Mouse (Mus musculus) heart, embryonic 15.5 days (tissue): ENCODE data around the gene Zzz3. TPM values are rescaled to one million over a fixed set of nuclear protein-coding genes. Genes with fewer than 3 reads are reported as not detected.
A peak's percentile ranks its signal among the peaks of the same experiment; 100 is the strongest.

Source experiments
- ATAC-seq: fragments of 200-750 bp; cut with Nextera tagmentation; replicated peaks from 2 replicates; pipeline ENCODE4 v1.8.0; 2017; ENCODE audit warnings: low read depth, moderate TSS enrichment; ENCODE audit not compliant: insufficient number of reproducible peaks, insufficient read depth, low FRiP score
- H3K27ac ChIP-seq: fragments of 300-500 bp; sonication (generic); 2 replicates; pipeline ENCODE4 v1.5.1; 2015; ENCODE audit warnings: mild to moderate bottlenecking, inconsistent platforms
- H3K27me3 ChIP-seq: fragments of 300-500 bp; sonication (generic); 2 replicates; pipeline ENCODE4 v1.6.1; 2015; ENCODE audit warnings: inconsistent platforms
- H3K36me3 ChIP-seq: fragments of 300-500 bp; sonication (generic); 2 replicates; pipeline ENCODE4 v1.6.1; 2015; ENCODE audit warnings: mild to moderate bottlenecking, inconsistent platforms
- H3K4me1 ChIP-seq: fragments of 300-500 bp; sonication (generic); replicated peaks from 2 replicates; pipeline ENCODE4 v1.6.1; 2015; ENCODE audit warnings: inconsistent platforms
- H3K4me2 ChIP-seq: fragments of 300-500 bp; sonication (generic); 2 replicates; pipeline ENCODE4 v1.6.1; 2015; ENCODE audit warnings: inconsistent platforms, mild to moderate bottlenecking, moderate library complexity
- H3K4me3 ChIP-seq: fragments of 300-500 bp; sonication (generic); 2 replicates; pipeline ENCODE4 v1.5.1; 2015; ENCODE audit warnings: mild to moderate bottlenecking, inconsistent platforms
- H3K9ac ChIP-seq: fragments of 300-500 bp; sonication (generic); 2 replicates; pipeline ENCODE4 v1.6.1; 2015; ENCODE audit warnings: mild to moderate bottlenecking, inconsistent platforms
- H3K9me3 ChIP-seq: fragments of 300-500 bp; sonication (generic); replicated peaks from 2 replicates; pipeline ENCODE4 v1.6.1; 2016; ENCODE audit warnings: inconsistent platforms
- WGBS: fragments of 180-500 bp; shearing (Covaris S2); methylation state at CpG from one replicate; pipeline ENCODE4 v1.1.7; 2015; ENCODE audit warnings: mixed read lengths; 5-methylcytosine and 5-hydroxymethylcytosine counted together
- polyA plus RNA-seq: library from polyadenylated mRNA; unstranded; fragments of >200 nt; fragmentation: Nextera tagmentation; extraction: Ambion mirVana; gene quantifications from 2 replicates; pipeline ENCODE4 v1.2.1, GENCODE M21; 2015

The Zzz3 gene
- polyA plus RNA-seq, 1 experiment from 2014 or later = 22.7 TPM

DNA sequence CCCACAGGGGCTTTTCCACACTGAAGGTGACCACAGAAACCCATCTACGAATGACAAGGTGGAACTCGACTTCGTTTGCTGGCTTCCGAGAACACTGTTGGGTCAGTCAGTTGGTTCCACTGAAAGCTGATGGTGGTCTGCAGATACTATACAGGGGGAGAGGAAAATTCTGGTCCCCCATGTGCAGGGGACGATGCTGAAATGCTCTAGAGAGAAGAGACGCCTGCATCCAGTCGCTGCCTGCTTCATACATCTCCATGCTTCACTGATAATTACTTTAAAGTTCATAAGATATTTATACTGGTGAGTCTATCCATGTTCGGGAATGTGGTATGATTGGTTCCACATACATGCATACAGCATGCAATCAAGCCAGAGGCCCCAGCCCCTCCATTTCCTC, 86.9 kb downstream of the Zzz3 start:
- 79% methylated on average over 8 of the region's 8 CpGs for WGBS
- Histone ChIP-seq H3K27me3 (no peaks in the 10 kb centered on the region), H3K9ac (no peak overlapping the region), H3K9me3 (no peaks in the 10 kb centered on the region), H3K36me3 (no peaks in the 10 kb centered on the region), H3K4me1 (peaks cover 21% of the 10 kb centered on the region), H3K27ac (no peak overlapping the region), H3K4me3 (no peak overlapping the region), H3K4me2 (no peak overlapping the region)
- no peak for ATAC-seq

DNA sequence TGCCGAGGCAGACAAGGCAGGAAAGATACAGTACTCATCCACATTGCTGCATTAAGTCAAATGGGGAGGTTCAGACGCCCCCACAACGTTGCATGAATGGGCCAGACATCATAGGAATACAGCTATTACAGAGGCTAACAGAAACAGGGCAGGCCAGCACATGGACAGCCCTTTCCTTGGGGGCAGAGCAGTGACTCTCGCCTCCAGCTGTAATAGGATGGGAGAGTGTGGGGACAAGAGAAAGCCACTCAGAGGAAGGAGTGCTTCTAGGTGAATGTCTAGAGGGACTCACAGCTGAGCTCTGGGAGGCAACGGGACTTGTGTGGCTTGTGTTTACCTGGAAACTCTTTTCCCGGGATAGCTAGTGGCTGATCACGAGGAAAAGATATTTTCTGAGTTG, 88.5 kb downstream of the Zzz3 start:
- peaks cover 21% of the 10 kb centered on the region for H3K4me1 ChIP-seq
- no peak overlapping the region for H3K4me2 ChIP-seq
- no peak overlapping the region for H3K4me3 ChIP-seq
- no peaks in the 10 kb centered on the region for H3K27me3 ChIP-seq
- H3K27ac ChIP-seq = no peak overlapping the region
- no peaks in the 10 kb centered on the region for H3K9me3 ChIP-seq
- no peak for ATAC-seq
- WGBS = 29% methylated on average over 7 of the region's 7 CpGs
- no peaks in the 10 kb centered on the region for H3K36me3 ChIP-seq
- no peak overlapping the region for H3K9ac ChIP-seq

DNA sequence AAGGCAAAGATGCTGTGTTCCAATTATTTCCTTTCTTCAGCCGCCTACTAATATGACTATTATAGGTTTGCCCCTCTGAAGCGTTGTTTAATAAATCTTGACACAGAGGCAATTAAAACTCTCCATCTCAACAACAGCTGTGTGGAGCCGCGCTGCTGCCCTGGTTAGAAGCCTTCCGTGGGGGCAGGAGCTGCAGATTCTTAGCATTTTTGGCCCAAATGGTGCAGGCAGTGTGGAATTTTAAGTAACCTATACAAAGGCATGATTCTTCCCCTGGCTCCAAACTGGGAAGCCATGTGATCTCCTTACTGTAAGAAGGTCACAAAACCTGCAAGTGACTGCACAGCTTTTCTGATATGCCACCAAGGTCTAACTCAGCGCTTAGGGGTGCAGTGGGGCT, 88.9 kb downstream of the Zzz3 start:
- no peak overlapping the region for H3K27ac ChIP-seq
- ATAC-seq = no peak
- no peaks in the 10 kb centered on the region for H3K9me3 ChIP-seq
- H3K4me3 ChIP-seq = no peak overlapping the region
- peaks cover 21% of the 10 kb centered on the region for H3K4me1 ChIP-seq
- H3K9ac ChIP-seq = no peak overlapping the region
- no peaks in the 10 kb centered on the region for H3K27me3 ChIP-seq
- no peaks in the 10 kb centered on the region for H3K36me3 ChIP-seq
- 49% methylated on average over 6 of the region's 6 CpGs for WGBS
- no peak overlapping the region for H3K4me2 ChIP-seq

DNA sequence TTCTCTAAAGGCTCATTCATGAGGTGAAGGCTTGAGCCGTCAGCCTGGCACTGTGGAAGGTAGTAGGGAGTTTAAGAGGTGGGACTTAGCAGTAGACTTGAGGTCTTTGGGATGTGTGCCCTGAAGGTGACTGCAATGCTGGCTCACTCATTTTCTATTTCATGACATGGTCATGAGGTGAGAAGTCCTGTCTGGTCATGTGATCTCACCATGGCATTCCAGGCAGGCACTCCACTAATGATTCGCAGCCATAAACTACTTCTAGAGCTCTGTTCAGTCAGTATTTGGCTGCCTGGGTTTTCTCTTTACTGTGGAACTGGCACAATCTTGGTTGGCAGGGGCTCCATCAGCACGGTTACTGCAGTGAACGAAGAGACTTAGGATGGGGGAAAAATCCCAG, 93.7 kb downstream of the Zzz3 start:
- peaks cover 27% of the 10 kb centered on the region for H3K4me1 ChIP-seq
- no peak; the same call in 1 of the 2 replicates for ATAC-seq
- peaks cover 6% of the 10 kb centered on the region; the same call in 1 of the 2 replicates for H3K27me3 ChIP-seq
- 70% methylated on average over 4 of the region's 4 CpGs for WGBS
- no peak overlapping the region for H3K4me3 ChIP-seq
- H3K9ac ChIP-seq = no peak overlapping the region
- no peaks in the 10 kb centered on the region for H3K36me3 ChIP-seq
- no peaks in the 10 kb centered on the region for H3K9me3 ChIP-seq
- no peak overlapping the region for H3K4me2 ChIP-seq
- H3K27ac ChIP-seq = no peak overlapping the region

DNA sequence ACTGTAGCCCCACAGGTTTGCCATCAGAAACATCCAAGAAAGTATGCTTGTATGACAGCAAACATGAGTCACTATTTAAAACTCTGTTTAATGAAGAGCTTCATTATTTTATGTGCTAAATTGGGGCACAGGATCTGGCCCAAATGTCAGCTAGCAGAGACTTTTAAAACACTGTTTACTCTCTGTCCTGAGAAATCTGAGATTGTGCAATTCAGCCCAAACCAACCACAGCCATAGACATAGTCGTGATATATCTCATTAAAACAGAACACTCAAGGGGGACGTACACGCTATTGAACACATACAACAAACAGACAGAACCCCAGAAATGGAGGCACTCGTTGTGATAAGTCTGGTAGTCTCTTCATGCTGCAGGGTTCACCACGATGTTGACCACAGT, 95.2 kb downstream of the Zzz3 start:
- Histone ChIP-seq H3K4me3 (no peak overlapping the region), H3K4me1 (peaks cover 30% of the 10 kb centered on the region)
- WGBS = 82% methylated on average over 5 of the region's 5 CpGs

DNA sequence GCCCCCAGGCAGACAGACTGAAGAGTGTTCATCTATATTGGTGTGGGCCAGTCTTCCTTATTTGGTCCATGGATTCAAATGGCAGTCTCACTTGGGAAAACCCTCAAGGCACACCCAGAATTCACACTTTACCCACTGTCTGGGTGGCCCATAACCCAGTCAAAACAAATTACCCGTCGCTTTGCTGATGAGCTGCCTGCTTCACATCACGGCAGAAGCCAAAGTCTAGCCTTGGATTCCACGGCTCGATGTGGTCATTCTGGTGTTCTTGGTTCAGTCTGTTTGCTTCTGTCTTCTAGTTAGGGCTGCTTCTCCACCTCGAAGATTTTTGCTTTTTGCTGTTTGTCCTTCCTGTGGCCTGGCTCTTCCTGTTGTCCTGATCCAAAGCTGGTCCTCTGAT, 97.0 kb downstream of the Zzz3 start:
- H3K4me1 ChIP-seq = peaks cover 35% of the 10 kb centered on the region
- 81% methylated on average over 6 of the region's 6 CpGs for WGBS
- ATAC-seq = no peak

More for the DNA sequence above, 95.2 kb downstream of the Zzz3 start:
- no peak for ATAC-seq
- Histone ChIP-seq H3K27ac (no peak overlapping the region), H3K9ac (no peak overlapping the region), H3K9me3 (no peaks in the 10 kb centered on the region), H3K36me3 (no peaks in the 10 kb centered on the region), H3K27me3 (peaks cover 6% of the 10 kb centered on the region; the same call in 1 of the 2 replicates), H3K4me2 (no peak overlapping the region)

DNA sequence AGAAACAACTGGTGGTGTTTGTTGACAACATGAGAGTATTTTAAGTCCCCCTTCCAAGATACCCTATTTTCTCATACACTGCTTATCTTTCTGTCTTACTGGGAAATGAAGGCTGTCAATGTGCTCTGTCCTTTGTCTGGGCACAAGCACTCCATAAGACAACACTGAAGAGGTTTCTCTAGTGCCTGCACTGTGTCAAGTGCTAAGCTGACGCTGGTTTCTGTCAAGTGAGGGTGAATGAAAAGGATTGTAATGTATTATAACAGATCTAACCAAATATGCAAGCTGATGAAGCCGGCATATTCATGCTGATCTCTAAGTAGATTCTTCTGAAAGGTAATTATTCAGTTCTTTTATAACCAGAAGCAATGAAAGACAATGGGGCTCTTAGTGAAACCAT, 98.5 kb downstream of the Zzz3 start:
- H3K27me3 ChIP-seq = peaks cover 6% of the 10 kb centered on the region; the same call in 1 of the 2 replicates
- H3K9ac ChIP-seq = no peak overlapping the region
- no peaks in the 10 kb centered on the region for H3K36me3 ChIP-seq
- no peaks in the 10 kb centered on the region for H3K9me3 ChIP-seq
- no peak overlapping the region for H3K4me3 ChIP-seq
- no peak for ATAC-seq
- 20% methylated on average over 2 of the region's 2 CpGs for WGBS
- H3K4me2 ChIP-seq = 0 out of 2 replicates have a peak overlapping the region, but pooled peaks have one; percentile 7
- H3K4me1 ChIP-seq = peaks cover 29% of the 10 kb centered on the region
- no peak overlapping the region for H3K27ac ChIP-seq

More for the DNA sequence above, 97.0 kb downstream of the Zzz3 start:
- H3K36me3 ChIP-seq = no peaks in the 10 kb centered on the region
- no peak overlapping the region for H3K27ac ChIP-seq
- H3K4me3 ChIP-seq = no peak overlapping the region
- H3K9me3 ChIP-seq = no peaks in the 10 kb centered on the region
- H3K4me2 ChIP-seq = no peak overlapping the region
- no peak overlapping the region for H3K9ac ChIP-seq
- peaks cover 6% of the 10 kb centered on the region; the same call in 1 of the 2 replicates for H3K27me3 ChIP-seq

DNA sequence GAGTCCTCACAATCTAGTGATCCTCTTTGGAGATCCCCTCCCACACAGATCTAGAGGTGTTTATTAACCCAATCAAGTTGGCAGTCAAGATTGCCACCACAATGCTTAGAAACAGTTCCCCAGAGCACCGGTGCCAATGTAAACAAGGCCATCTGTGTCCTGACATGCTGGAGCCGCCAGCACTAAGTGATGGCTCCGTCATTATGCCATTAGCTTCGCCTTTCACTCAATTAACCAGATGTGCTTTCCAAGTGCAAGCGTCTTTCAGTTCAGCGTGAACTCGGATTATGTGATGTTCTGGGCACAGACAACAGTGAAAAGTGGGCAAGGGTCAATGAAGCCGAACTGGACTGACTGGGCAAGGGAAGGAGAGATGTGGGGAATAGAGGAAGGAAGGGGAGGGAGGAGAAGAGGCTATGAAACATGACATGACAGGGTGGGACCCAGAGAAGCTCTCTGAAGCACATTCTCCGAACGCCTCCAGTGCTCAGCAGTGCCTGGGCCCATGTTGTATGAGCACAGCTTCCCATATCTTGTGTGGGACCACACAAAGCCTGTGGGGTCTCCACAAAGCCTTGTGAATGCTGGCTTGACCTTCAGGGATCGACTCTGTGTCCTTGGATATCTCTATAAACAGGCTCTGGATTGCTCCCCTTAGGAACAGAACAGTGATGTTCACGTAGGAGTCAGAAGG, 99.5 kb downstream of the Zzz3 start:
- H3K4me1 ChIP-seq = peaks cover 28% of the 10 kb centered on the region
- peaks cover 6% of the 10 kb centered on the region; the same call in 1 of the 2 replicates for H3K27me3 ChIP-seq
- no peak overlapping the region for H3K27ac ChIP-seq
- ATAC-seq = no peak; the same call in 1 of the 2 replicates
- no peaks in the 10 kb centered on the region for H3K9me3 ChIP-seq
- H3K9ac ChIP-seq = no peak overlapping the region
- no peaks in the 10 kb centered on the region for H3K36me3 ChIP-seq
- 61% methylated on average over 12 of the region's 12 CpGs for WGBS
- H3K4me3 ChIP-seq = no peak overlapping the region
- no peak overlapping the region for H3K4me2 ChIP-seq

DNA sequence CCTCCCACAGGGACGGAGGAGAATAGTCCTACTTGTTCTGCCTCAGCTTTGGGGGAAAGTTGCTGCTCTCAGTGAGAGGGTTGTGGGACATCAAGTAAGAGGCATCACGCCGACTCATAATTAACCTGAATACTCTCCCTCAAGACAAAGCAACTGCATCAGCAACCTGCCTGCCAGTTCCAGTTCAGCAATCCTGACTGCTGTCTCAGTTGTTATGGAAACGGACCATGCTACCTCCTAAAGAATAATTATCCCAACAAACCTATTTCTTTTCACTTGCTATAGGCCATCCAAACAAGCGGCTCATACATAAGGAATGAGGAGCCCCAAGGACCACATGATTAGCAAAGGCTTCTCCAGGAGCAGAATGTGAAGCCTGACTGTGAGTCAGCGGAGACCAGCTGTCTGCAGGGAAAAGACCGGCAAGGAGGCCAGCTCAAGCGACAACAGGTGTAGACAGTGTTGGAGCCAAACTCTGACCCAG, 100.2 kb downstream of the Zzz3 start:
- WGBS = 83% methylated on average over 8 of the region's 8 CpGs
- Histone ChIP-seq H3K9ac (no peak overlapping the region), H3K4me1 (peaks cover 28% of the 10 kb centered on the region), H3K4me3 (no peak overlapping the region), H3K4me2 (no peak overlapping the region), H3K36me3 (no peaks in the 10 kb centered on the region), H3K27me3 (peaks cover 6% of the 10 kb centered on the region; the same call in 1 of the 2 replicates), H3K9me3 (no peaks in the 10 kb centered on the region), H3K27ac (no peak overlapping the region)
- ATAC-seq = no peak

DNA sequence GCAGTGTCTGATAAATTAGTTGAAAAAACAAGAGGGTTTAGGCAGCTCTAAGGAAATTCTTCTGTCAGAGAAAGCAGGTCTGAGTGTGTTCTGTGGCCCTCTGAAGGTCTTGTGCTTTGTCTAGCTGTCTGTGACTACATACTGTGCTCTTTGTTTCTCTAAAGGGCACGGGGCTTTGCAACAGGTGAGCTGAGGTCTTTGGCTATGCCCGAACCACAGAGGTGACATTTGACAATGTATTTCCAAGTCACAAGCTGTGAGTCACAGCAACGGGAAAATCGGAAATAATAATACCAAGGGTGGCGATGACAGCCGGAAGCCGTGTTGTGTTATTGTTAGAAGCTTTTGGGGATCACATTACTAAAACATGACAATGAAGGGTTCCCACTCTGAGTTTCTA, 101.8 kb downstream of the Zzz3 start:
- H3K9me3 ChIP-seq = no peaks in the 10 kb centered on the region
- no peaks in the 10 kb centered on the region for H3K36me3 ChIP-seq
- no peaks in the 10 kb centered on the region for H3K27me3 ChIP-seq
- H3K9ac ChIP-seq = no peak overlapping the region
- peaks cover 28% of the 10 kb centered on the region for H3K4me1 ChIP-seq
- H3K4me3 ChIP-seq = no peak overlapping the region
- H3K4me2 ChIP-seq = no peak overlapping the region
- no peak overlapping the region for H3K27ac ChIP-seq
- no peak for ATAC-seq
- 58% methylated on average over 7 of the region's 7 CpGs for whole genome bisulfite sequencing

DNA sequence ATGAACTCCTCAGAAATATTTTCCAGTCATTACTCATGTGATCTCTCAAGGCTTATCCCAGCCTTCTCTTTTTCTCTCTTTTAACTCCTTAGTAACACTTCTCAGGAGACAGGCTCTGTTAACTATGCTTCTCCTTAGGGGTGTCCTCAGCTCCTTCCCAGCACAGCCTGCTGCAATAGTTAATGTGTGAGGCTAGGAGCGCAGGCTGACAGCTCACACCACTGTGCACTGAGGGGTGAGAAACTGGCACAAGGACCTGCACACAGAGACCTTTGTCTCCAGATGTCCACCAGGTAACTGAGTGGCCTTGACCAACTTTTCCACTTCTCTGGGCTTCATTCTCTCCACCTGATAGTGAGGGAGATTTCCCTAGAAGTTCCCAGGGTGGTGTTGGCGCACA, 102.6 kb downstream of the Zzz3 start:
- Histone ChIP-seq H3K4me3 (no peak overlapping the region), H3K27me3 (no peaks in the 10 kb centered on the region), H3K4me2 (no peak overlapping the region), H3K9me3 (no peaks in the 10 kb centered on the region), H3K36me3 (no peaks in the 10 kb centered on the region), H3K9ac (no peak overlapping the region), H3K27ac (no peak overlapping the region), H3K4me1 (peaks cover 25% of the 10 kb centered on the region)
- WGBS = 80% methylated on average over 2 of the region's 2 CpGs
- no peak for ATAC-seq
